Mouse (Mus musculus) heart, postnatal 0 days (tissue): ENCODE results near the gene Ptgdr.

Experiments
- CTCF ChIP-seq: IDR thresholded peaks from 2 replicates; pipeline ENCODE4 v1.5.1; 2016; ENCODE audit warnings: antibody characterized with exemption, control low read depth, low read depth
- EP300 ChIP-seq: IDR thresholded peaks from 2 replicates; pipeline ENCODE4 v1.6.1; 2016; ENCODE audit warnings: antibody characterized with exemption, low read depth

DNA sequence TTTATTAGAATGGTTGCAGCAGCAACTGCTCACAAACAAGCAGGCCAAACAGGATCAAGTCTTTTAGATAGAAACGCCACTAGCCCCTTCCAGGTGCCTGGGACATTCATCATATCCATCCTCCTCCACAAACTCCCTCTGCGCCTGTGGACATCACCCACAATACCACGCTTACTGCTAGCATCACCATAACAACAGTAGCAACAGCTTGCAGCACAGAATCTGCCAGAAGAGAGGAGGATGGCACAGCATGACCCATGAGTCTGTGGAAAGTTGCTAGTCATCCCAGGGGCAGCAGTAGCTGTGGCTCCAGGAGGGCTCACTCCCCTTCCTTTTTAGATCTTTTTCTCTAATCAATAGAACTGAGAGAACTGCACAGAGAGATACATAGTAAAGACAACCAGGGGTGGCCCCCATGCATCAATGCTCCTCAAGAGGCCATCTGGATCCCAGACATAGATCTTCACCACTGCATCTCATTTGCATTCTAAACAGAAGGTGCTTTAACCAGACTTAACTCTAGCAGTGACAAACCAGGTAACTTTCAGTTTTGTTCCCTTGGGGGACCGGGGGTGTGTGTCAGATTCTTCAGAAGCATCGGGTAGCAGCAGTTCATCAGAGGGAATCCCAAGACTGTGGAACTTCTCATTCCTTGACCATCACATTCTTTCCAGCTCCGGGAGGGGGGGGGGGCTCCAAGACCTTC, 12.5 kb downstream of the Ptgdr start:
- TF ChIP-seq CTCF, result no peak
- TF ChIP-seq EP300, result no peak
